Mouse (Mus musculus): ENCODE measurements around the gene Ctdspl.
A peak's percentile ranks its signal among the peaks of the same experiment; 100 is the strongest.

Gene Ctdspl

DNA sequence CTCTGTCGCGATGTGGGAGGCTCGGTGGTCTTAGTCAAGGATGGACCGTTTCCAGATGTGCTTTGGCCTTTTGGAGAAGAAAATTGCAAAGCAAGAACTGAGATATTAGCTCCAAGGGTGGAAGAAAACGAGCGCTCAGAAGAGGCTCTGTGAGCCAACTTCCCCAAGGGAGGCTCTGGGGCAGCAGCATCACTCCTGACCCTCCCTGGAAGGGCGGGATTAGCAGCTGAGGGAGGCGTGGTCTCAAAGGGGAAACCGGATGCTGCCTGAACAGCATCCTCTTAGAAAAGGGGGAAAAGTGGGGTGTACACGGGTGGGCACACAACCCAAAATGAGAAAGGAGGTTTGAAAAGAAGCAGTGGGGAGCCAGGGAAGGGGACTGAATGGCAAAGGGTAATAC, 23.8 kb downstream of the Ctdspl start:
- DNase-seq: no peak

DNA sequence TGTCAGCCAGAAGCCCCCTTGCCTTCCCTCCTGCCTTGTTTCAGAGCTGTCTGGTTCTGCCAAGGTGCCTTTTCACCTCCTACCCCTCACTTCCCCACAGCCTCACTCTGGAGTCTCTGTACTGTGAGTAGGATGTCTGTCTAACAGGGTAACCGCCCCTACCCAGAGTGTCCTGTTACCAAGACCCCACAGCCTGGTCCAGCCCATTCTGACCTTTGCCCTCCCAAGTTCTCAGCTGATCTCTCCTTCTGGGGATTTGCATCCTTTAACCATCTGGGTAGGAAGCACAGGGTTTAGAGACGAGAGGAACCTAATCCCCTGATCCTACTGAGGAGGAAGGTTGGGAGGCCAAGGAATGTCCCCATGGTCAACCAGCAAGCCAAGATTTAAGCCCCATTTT, 24.5 kb downstream of the Ctdspl start:
- DNase-seq: no peak

- DNase-seq: no peak
Measured at GRCm38 (mm10) chr9:118951381-118951780, 25.1 kb downstream of the Ctdspl start.

DNA sequence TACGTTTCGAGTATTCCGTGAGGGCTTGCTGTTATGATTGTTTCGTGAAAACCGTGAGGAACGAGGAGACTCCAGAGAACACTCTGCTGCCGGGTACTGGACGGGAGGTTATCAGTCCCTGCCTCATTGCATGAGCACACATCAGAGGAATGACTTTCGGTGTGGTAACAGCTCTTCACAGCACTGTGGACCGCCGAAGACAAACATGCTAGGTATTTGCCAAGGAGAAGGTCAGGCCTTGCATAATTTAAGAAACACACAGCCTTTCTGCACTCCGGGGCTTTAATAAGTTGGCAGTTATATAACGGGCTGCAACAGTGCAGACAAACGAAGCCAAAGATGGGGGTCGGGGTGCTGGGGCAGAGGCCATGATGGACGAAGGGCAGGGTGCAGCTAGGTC, 25.9 kb downstream of the Ctdspl start:
- peak; percentile 63 for DNase-seq

DNA sequence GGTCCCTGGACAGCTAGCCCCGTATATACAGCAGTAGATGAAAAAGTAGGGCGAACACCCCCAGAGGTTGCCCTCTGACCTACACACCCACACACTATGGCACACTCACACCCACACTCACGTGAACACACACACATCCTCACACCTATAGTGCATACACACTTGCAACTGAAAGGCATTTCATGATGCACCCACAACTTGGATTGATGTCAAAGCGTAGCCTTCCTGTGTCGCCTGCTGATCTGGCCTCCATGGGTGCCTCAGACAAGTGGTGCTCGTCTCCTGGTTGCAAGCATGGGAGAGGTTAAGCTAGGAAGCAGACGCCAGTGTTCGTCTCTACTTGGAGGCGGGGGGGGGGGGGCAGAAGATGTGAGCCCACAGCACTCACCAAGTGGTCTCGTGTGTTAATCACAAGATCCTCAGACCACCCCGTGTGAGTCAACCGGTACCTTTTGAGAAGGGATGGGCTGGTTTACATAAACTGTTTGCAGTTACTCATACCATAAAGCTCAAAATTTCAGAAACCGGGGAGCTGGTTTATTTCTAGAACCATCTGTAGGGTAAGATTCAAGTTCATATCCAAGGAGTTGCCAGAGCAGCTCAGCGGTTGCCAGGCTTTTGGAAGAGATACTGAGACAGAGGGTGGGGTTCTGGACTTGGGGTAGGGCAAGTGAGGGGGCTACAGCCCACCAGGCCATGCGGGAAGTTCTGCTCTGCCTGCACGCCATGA, 27.4 kb downstream of the Ctdspl start:
- DNase-seq: no peak

DNA sequence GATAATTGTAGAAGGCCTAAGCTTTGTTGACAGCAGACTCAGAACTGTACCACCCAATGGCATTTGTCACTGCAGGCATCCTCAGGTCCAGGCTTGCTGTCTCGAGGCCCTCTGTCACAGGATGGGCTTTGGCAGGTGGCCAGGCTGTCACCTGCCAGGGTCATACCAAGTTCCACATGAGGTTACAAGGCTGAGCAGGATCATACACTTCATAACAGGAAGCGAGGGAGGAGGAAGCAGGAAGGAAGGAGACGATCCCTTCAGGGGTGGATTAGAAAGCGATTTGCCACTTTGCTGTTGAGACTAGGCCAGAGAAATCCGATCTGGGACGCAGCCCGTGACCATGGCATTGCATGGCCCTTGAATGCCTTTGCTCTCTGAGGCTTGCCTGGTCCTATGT, 32.5 kb downstream of the Ctdspl start:
- DNase-seq: peak; percentile 60

DNA sequence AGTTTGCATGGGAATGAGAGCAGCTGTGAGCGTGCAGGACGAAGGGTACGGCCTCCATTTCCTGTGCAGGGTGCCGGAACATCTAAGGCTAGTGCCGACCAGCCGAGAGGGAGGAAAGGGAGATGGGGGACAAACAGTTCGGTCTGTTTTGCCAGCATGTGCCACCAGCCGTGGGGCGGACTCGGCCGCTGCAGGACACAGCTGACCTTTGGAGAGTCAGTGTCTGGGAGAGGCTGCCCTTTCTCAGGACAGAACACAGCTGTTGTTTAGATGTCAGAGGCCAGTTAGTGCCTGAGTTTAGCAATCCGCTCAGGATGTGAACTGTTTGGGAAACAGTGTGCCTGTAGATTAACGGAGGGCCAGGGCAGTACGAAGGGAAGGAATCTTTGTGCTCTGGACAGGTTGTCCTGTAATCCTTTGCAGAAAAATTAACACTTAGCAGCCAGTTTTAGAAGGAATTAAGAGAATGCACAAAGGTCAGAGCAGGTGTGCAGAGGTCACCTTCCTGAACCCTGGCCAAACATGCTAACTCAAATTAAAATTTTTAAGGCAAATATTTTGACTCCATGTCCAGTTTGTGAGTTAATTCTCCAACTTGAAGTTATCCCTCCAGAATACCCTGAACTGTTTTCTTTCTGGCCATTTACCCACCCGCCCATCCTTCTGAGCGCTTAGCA, 34.3 kb downstream of the Ctdspl start:
- DNase-seq: peak; percentile 77

DNA sequence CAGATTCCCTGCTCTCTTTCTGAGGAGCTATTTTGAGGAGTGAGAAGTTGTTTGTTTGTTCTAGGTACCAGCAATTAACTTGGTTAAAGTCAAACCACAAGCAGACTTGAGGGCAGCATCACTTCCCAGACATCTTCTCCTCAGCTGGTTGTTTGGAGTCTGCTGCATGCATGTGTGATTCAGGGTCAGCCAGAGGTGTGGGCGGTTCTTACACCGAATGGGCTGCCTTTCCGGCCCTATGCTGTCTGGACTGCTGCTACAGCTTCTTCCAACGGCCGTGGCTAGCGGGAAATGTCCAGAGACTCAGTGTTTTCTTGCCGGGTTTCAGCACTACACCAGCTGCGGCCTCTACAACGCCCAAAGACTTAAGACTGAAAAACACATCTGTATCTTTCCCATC, 36.9 kb downstream of the Ctdspl start:
- DNase-seq: no peak

- DNase-seq: no peak
Measured at GRCm38 (mm10) chr9:118964263-118965034, 38.2 kb downstream of the Ctdspl start.

DNA sequence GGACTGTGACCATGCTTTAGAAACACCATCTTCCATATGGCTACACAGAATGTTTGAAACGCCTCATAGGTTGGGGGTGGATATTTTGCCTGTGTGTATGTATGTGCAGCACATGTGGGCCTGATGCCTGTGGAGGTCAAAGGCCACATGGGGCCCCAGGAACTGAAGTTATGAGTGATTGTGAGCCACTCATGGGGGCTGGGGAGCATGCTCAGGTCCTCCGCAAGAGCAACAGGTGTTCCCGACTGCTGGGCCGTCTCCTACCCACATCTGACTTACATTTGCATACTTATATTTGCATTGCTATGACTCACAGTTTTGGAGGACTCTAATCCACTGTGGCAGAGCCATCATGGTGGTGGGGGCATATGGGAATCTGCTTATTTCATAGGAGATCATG, 43.6 kb downstream of the Ctdspl start:
- no peak for DNase-seq

- no peak for DNase-seq
Measured at GRCm38 (mm10) chr9:118973028-118973427, 46.8 kb downstream of the Ctdspl start.

DNA sequence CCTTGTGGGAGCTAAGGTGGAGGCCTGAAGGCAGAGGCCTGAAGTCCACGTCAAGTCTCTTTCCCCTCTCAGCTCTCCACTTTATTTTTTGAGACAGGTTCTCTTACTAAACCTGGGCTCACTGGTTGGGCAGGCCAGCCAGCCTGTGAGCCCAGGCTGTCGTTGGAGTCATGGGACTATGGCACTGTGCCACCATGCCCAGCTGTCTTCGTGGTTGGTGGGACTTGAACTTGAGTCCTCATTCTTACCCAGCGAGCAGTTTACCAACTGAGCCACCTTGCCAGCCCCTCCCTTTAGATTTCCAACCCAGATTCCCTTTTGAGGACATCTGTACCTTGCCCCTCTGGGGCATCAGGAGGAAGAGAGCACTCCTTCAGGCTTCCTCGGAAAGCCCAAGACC, 47.3 kb downstream of the Ctdspl start:
- DNase-seq: no peak

- DNase-seq: peak; percentile 71
Measured at GRCm38 (mm10) chr9:118974148-118974547, 47.9 kb downstream of the Ctdspl start.

DNA sequence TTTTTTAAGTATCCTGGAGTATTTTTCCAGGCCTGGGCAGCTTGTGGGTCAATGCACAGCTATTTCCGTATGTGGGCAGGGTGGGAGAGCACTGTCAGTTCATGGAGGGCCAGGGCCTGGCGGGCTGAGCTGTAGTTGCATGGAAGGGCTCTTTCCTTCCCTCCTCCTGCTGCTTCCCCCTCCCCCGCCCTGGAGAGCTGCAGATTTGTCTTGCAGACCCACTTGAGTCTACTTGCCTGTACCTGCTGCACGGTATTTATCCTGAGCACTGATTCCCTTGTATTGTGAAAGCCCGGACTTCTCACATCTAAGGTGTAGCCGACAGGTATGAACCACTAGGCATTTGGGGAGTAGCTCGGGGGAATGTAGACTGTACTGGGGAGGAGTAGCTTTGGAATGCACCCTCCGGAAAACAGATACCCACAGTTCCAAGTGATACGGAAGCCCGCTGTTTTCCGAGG, 49.0 kb downstream of the Ctdspl start:
- DNase-seq: peak; percentile 42

DNA sequence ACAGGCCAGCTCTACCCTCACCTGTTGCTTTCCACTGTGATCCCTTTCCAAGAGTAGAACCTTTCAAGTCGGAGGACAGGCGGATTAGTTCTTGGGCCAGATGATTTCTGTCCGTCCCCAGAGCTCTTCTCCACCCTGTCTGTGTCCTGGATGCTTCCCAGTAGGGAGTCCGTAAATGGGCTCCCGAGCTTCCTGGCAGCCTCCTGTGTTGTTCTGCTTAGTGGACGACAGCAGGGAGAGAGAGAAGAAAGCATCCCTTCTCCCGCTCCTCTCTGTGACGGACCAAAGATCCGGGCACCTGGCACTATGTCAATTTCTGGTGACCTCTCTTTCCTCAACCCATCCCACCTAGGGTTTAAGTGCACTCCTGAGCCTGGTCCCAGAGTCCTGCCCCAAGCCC, 49.5 kb downstream of the Ctdspl start:
- no peak for DNase-seq

GRCm38 (mm10) chr9:118976561-118976960, 50.3 kb downstream of the Ctdspl start:
- no peak for DNase-seq

DNA sequence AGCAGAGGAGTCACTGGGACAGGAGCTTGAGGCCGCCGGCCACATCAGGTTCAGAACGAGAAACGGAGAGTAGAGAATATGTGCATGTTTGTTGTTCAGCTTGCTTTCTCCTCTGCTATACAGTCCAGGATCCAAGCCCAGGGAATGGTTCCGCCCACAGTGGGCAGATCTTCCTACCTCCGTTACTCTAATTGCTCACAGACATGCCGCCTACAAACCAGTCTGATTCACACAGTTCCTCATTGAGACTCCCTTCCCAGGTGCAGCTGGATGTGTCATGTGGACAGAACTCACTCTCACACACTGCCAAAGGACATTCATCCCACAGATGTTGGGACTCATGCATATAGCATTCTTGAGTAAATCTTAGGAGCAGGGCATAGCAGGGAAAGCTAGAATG, 51.2 kb downstream of the Ctdspl start:
- no peak for DNase-seq

DNA sequence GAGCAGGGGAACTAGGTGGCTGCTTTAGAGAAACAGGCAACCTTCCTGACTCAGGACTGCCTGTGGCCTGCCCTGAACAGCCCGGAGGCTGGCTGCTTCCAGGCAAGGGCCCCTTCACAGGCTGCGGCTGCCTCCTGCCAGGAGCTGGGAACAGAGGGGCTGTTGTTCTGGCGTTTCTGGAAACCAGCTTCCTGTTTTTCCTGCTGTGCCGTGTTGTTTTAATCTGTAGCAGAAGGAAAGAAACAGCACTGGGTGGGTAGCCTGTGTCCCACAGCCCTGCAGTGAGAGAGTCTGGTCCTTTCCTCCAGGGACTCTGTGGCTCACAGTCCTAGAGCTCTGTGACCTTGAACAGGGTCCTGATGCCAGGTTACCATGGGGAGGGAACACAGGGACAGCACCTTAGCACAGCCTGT, 54.2 kb downstream of the Ctdspl start:
- DNase-seq: peak; percentile 46

DNA sequence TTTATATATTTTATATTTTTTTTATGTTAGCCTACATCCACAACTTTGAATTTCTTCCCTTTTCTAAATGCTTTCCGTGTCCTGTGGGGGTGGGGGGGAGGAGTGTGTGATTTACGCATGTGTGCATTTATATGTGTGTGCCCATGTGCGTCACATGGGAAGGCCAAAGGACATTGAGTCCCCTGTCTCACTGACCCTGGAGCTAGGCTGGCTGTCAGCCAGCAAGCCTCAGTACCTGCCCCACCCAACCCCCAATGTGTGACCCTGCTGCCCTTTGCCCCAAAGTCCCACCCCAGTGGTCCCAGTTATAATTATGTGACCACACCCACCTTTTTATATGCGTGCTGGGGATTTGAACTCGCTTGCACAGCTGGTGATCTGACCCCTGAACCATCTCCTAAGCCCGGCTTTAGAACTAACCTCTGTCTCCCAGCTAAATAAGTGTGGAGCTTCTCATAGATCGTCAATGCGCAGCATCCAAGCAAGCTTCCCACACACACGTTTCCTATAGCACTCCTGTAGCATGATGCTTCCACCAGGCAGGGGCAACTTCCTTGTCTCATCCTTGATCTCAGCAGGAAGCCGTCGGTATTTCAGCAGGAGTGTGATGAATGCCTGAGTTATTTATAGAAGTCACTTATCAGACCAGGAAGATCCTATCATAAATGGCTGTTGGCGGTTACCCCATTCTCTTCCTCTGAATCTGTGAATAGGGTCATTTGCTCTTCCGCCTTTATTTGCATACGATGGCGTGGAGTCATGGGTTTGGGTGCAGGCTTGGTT, 58.6 kb downstream of the Ctdspl start:
- DNase-seq: peak; percentile 51

DNA sequence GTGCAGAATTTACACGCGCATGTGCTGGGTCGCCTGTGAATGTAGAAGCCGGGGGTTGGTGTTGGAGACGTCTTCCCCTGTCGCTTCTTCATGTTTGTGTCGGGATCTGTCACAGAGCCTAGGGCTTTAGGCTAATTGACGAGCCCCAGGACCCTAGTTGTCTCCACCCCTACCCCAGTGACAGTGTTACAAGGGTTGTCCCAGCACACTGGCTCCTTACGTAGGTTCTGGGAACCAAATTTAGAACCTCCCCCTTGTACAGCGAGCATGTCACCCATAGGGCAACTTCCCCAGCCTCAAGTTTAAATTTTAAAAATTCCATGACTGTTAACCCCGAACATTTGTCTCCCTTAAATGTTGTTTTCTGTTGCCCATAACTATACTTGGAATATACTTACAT, 60.0 kb downstream of the Ctdspl start:
- DNase-seq: no peak

- DNase-seq: no peak
Measured at GRCm38 (mm10) chr9:118988787-118989580, 62.7 kb downstream of the Ctdspl start.

DNA sequence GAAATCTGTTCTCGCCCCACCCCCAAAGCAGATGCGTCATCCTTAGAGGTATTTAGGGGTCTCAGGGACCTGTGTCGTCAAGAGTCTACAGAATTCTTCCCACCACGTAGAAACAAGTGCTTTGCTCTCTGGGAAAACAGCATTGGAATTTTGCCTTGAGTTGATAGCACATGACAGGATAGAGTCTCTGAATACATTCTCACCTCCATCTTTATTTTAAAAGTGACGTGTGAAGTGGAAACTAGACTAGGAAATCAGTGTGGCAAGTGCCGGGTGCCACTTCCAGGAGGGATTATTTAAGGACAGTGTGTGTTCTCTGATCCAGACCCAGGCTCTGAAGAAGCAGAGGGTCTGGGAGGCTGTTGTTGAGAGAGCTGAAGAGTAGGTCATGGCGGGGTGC, 64.2 kb downstream of the Ctdspl start:
- no peak for DNase-seq
